Mouse (Mus musculus): ENCODE measurements around the gene Tent5a. TPM values are rescaled to one million over a fixed set of nuclear protein-coding genes. Genes with fewer than 3 reads are reported as not detected.

Gene Tent5a
- polyA plus RNA-seq, 1 experiment from 2014 or later: 7.1 TPM

DNA sequence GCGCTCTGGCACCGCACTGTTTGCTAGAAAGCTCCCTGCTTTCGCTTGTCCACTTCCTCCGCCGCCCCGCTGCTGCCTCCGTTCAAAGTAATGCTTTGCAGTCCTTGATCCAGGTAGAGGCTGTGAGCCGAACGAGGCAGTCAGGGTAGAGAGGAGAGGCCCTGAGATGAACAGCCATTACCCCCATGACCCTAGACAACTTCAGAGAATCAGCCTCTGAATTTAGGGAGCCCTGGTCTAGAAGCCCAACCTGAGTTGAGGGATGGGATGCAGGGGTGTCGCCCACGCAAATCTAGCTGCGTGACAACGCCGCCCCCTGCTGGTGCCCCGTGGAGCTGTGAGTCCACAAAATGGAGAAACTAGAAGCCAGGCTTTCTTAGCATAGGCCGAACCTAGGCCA is 1.1 kb upstream of the Tent5a start:
- DNase-seq (ENCODE audit: low spot score) (peak; percentile 86), ATAC-seq (peak; percentile 23)
- Histone ChIP-seq H3K27me3 (replicated peaks; ENCODE audit: insufficient read depth, low read length) (no peaks in the 10 kb centered on the region), H3K4me3 (ENCODE audit: low read depth, low read length) (peak overlapping the region; percentile 85), H3K27ac (ENCODE audit: low read length) (peak overlapping the region; percentile 84), H3K36me3 (ENCODE audit: insufficient read depth, low read length) (no peaks in the 10 kb centered on the region), H3K4me2 (replicated peaks; ENCODE audit: low read depth, low read length) (peak overlapping the region; percentile 95), H3K9me3 (ENCODE audit: low read length) (no peaks in the 10 kb centered on the region), H3K4me1 (ENCODE audit: insufficient read depth, low read depth, low read length) (no peaks in the 10 kb centered on the region), H3K9ac (replicated peaks; ENCODE audit: low read depth) (peak overlapping the region; percentile 48; the same call in 1 of the 2 replicates)
- WGBS: under 1% methylated on average over 16 of the region's 16 CpGs
- no peak for TF ChIP-seq EP300 (IDR thresholded peaks at IDR 0.05)
- TF ChIP-seq CTCF (IDR thresholded peaks at IDR 0.05): peak; percentile 98

DNA sequence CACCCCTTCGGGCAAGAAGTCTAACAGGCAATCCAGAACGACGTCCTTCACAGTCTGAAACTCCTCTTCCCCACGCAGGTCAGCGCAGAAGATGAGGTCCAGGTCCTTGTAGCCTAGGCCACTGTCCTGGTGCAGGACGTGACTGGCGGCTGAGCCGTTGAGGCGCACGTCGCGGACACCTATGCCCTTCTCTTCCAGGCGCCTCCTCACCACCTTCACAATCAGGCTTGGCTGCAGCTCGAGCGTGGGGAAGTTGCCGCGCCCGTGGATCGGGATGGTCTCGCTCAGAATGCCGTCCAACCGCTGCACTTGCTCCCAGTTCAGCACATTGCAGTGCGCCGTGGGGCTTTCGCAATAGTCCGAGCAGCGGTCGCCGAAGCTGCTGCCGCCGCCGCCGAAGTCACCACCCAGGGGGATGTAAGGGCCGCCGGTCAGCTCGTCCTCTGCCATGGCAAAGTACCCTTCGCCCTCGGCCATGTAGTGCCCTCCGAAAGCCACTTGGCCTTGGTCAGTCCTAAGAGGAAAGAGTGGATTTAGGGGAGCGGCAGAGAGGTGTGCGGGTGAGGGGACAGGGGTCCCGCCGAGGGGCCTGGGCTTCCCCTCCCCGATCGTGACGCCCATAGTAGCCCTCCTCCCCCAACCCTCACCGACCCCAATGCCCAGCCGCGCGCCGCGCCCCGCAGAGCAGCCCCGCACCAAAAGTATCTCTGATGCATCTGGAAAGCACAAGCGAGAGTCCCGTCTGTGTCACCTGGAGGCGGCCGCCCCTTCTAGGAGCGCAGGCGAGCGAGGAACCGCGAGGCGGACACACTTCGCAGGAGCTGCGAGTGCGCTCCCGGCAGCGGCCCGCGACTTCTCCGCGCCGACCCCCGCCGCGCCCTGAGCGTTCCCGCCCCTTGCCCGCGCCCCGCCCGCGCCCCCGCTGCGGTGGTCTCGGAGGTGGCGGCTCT is 581 bp downstream of the Tent5a start:
- Histone ChIP-seq H3K4me3 (ENCODE audit: low read depth, low read length) (peak overlapping the region; percentile 85), H3K27ac (ENCODE audit: low read length) (peak overlapping the region; percentile 84), H3K9me3 (ENCODE audit: low read length) (no peaks in the 10 kb centered on the region), H3K4me1 (ENCODE audit: insufficient read depth, low read depth, low read length) (no peaks in the 10 kb centered on the region), H3K9ac (replicated peaks; ENCODE audit: low read depth) (peak overlapping the region; percentile 48), H3K36me3 (ENCODE audit: insufficient read depth, low read length) (no peaks in the 10 kb centered on the region), H3K27me3 (replicated peaks; ENCODE audit: insufficient read depth, low read length) (no peaks in the 10 kb centered on the region), H3K4me2 (replicated peaks; ENCODE audit: low read depth, low read length) (peak overlapping the region; percentile 95)
- TF ChIP-seq EP300 (IDR thresholded peaks at IDR 0.05) (no peak), CTCF (IDR thresholded peaks at IDR 0.05) (no peak)
- ATAC-seq (peak; percentile 59), DNase-seq (ENCODE audit: low spot score) (peak; percentile 70)
- WGBS: 2% methylated on average over 80 of the region's 88 CpGs

GRCm38 (mm10) chr9:85325201-85325868 is 1.8 kb downstream of the Tent5a start:
- Histone ChIP-seq H3K27me3 (replicated peaks; ENCODE audit: insufficient read depth, low read length) (no peaks in the 10 kb centered on the region), H3K27ac (ENCODE audit: low read length) (no peak overlapping the region)
- DNase-seq (ENCODE audit: low spot score): peak; percentile 35

GRCm38 (mm10) chr9:85324158-85324875 is 2.8 kb downstream of the Tent5a start:
- no peak overlapping the region for H3K4me3 ChIP-seq (ENCODE audit: low read depth, low read length)
- no peak for ATAC-seq
- H3K4me2 ChIP-seq (replicated peaks; ENCODE audit: low read depth, low read length): peak overlapping the region; percentile 95
- TF ChIP-seq CTCF (IDR thresholded peaks at IDR 0.05) (no peak), EP300 (IDR thresholded peaks at IDR 0.05) (no peak)
- no peak overlapping the region for H3K9ac ChIP-seq (replicated peaks; ENCODE audit: low read depth)
- no peaks in the 10 kb centered on the region for H3K27me3 ChIP-seq (replicated peaks; ENCODE audit: insufficient read depth, low read length)
- H3K4me1 ChIP-seq (ENCODE audit: insufficient read depth, low read depth, low read length): no peaks in the 10 kb centered on the region
- no peak for DNase-seq (ENCODE audit: low spot score)
- H3K9me3 ChIP-seq (ENCODE audit: low read length): no peaks in the 10 kb centered on the region
- H3K27ac ChIP-seq (ENCODE audit: low read length): no peak overlapping the region
- H3K36me3 ChIP-seq (ENCODE audit: insufficient read depth, low read length): no peaks in the 10 kb centered on the region
- 46% methylated on average over 11 of the region's 11 CpGs for WGBS

More at GRCm38 (mm10) chr9:85325201-85325868, 1.8 kb downstream of the Tent5a start:
- H3K4me1 ChIP-seq (ENCODE audit: insufficient read depth, low read depth, low read length): no peaks in the 10 kb centered on the region
- no peaks in the 10 kb centered on the region for H3K9me3 ChIP-seq (ENCODE audit: low read length)
- H3K4me3 ChIP-seq (ENCODE audit: low read depth, low read length): peak overlapping the region; percentile 85
- WGBS: 20% methylated on average over 17 of the region's 17 CpGs
- H3K36me3 ChIP-seq (ENCODE audit: insufficient read depth, low read length): no peaks in the 10 kb centered on the region
- no peak for TF ChIP-seq CTCF (IDR thresholded peaks at IDR 0.05)
- no peak for TF ChIP-seq EP300 (IDR thresholded peaks at IDR 0.05)
- H3K4me2 ChIP-seq (replicated peaks; ENCODE audit: low read depth, low read length): peak overlapping the region; percentile 95
- no peak overlapping the region for H3K9ac ChIP-seq (replicated peaks; ENCODE audit: low read depth)
- ATAC-seq: no peak

DNA sequence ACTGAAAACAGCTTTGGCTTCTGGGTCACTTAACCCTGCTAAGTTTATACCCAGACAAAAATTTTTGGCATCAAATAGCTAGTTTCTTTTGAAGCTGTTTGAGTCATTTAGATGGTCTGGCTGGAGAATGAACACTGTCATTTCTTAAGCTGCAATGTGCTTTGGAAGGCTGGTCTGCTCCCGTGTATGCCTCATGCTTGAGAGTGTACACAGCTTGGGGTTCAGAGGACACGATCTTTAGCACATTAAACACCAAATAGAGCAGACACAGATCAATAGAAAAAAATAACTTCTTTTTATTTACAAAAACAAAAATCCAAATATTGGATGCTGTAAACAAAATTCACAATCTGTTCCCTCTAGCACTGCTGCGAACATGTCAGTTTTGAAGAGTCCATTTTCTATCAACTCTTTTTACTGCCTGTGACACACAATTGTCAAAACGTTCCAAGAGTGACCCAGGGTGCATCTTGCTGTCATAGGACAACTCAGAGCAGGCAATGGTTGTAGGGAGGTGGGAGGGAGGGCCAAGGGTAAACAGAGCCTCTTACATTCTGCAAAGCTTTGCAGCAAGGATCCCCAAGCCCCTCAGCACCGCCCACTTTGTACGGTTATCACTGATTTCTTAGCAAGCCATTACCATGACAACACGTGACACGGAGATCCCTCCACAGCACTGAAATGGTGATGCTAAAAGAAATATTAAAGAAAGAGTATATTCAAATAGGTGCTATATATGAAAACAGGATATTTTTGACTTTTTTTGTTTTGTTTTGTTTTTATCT is 6.8 kb downstream of the Tent5a start:
- TF ChIP-seq CTCF (IDR thresholded peaks at IDR 0.05) (no peak), EP300 (IDR thresholded peaks at IDR 0.05) (no peak)

More for the DNA sequence above, 6.8 kb downstream of the Tent5a start:
- no peak for DNase-seq (ENCODE audit: low spot score)
- no peak for ATAC-seq
- Histone ChIP-seq H3K4me3 (ENCODE audit: low read depth, low read length) (no peak overlapping the region), H3K36me3 (ENCODE audit: insufficient read depth, low read length) (no peaks in the 10 kb centered on the region), H3K27ac (ENCODE audit: low read length) (no peak overlapping the region), H3K4me1 (ENCODE audit: insufficient read depth, low read depth, low read length) (no peaks in the 10 kb centered on the region), H3K4me2 (replicated peaks; ENCODE audit: low read depth, low read length) (no peak overlapping the region), H3K9me3 (ENCODE audit: low read length) (no peaks in the 10 kb centered on the region), H3K27me3 (replicated peaks; ENCODE audit: insufficient read depth, low read length) (no peaks in the 10 kb centered on the region), H3K9ac (replicated peaks; ENCODE audit: low read depth) (no peak overlapping the region)
- 55% methylated on average over 8 of the region's 8 CpGs for WGBS
